Mouse (Mus musculus) c-Kit-positive CD71-positive TER-119-positive erythroid progenitor cells, embryonic 14.5 days (primary cell): Measurements from ENCODE around the gene Meis2.

Source experiments
- DNase-seq: peaks from one replicate; pipeline ENCODE4 v3.0.0-alpha.2; 2013; ENCODE audit warnings: low spot score

Meis2 gene

GRCm38 (mm10) chr2:115939849-115940248 lies 125.8 kb downstream of the Meis2 start:
- no peak for DNase-seq

- DNase-seq = no peak
These were observed 126.6 kb downstream of the Meis2 start for GRCm38 (mm10) chr2:115938926-115939563.

GRCm38 (mm10) chr2:115938296-115938695 lies 127.3 kb downstream of the Meis2 start:
- DNase-seq = no peak

GRCm38 (mm10) chr2:115937896-115938295 lies 127.7 kb downstream of the Meis2 start:
- no peak for DNase-seq

GRCm38 (mm10) chr2:115936786-115937185 lies 128.9 kb downstream of the Meis2 start:
- DNase-seq = no peak

GRCm38 (mm10) chr2:115934299-115934698 lies 131.3 kb downstream of the Meis2 start:
- no peak for DNase-seq

GRCm38 (mm10) chr2:115933259-115933658 lies 132.4 kb downstream of the Meis2 start:
- no peak for DNase-seq

- DNase-seq = no peak
These were observed 139.9 kb downstream of the Meis2 start for GRCm38 (mm10) chr2:115925744-115926143.

GRCm38 (mm10) chr2:115924472-115924871 lies 141.2 kb downstream of the Meis2 start:
- no peak for DNase-seq

- no peak for DNase-seq
These were observed 142.4 kb downstream of the Meis2 start for GRCm38 (mm10) chr2:115923247-115923646.

GRCm38 (mm10) chr2:115921687-115922086 lies 144.0 kb downstream of the Meis2 start:
- DNase-seq = no peak

- DNase-seq = no peak
These were observed 145.2 kb downstream of the Meis2 start for GRCm38 (mm10) chr2:115920336-115920951.

- no peak for DNase-seq
These were observed 146.2 kb downstream of the Meis2 start for GRCm38 (mm10) chr2:115919141-115920071.

- DNase-seq = no peak
These were observed 147.1 kb downstream of the Meis2 start for GRCm38 (mm10) chr2:115918561-115918960.

GRCm38 (mm10) chr2:115914539-115914938 lies 151.1 kb downstream of the Meis2 start:
- DNase-seq = no peak

- DNase-seq = no peak
These were observed 152.6 kb downstream of the Meis2 start for GRCm38 (mm10) chr2:115912948-115913529.

GRCm38 (mm10) chr2:115911913-115912642 lies 153.6 kb downstream of the Meis2 start:
- no peak for DNase-seq

- DNase-seq = no peak
These were observed 155.4 kb downstream of the Meis2 start for GRCm38 (mm10) chr2:115910217-115910616.

- DNase-seq = no peak
These were observed 164.6 kb downstream of the Meis2 start for GRCm38 (mm10) chr2:115901007-115901406.

GRCm38 (mm10) chr2:115897559-115897958 lies 168.1 kb downstream of the Meis2 start:
- DNase-seq = no peak

- DNase-seq = no peak
These were observed 168.6 kb downstream of the Meis2 start for GRCm38 (mm10) chr2:115897001-115897400.

- DNase-seq = no peak
These were observed 169.9 kb downstream of the Meis2 start for GRCm38 (mm10) chr2:115895717-115896116.
